Mouse (Mus musculus) mouse trophoblast stem cell (cell line): ENCODE measurements around the gene Tnrc6b.
"Not testable (repeated sequence)": the region's sequence is repeated elsewhere in the genome, so short reads cannot be mapped to it uniquely, and the experiment has no call there.

ENCODE experiments used
- in situ Hi-C, 2 experiments: fragments of 300-500 bp; cut with MseI, MboI; formaldehyde crosslinking; loops; 2 replicates in 1 of 2; 3 replicates in 1 of 2; pipeline ENCODE4 v1.15.1; 2025

Gene Tnrc6b

DNA sequence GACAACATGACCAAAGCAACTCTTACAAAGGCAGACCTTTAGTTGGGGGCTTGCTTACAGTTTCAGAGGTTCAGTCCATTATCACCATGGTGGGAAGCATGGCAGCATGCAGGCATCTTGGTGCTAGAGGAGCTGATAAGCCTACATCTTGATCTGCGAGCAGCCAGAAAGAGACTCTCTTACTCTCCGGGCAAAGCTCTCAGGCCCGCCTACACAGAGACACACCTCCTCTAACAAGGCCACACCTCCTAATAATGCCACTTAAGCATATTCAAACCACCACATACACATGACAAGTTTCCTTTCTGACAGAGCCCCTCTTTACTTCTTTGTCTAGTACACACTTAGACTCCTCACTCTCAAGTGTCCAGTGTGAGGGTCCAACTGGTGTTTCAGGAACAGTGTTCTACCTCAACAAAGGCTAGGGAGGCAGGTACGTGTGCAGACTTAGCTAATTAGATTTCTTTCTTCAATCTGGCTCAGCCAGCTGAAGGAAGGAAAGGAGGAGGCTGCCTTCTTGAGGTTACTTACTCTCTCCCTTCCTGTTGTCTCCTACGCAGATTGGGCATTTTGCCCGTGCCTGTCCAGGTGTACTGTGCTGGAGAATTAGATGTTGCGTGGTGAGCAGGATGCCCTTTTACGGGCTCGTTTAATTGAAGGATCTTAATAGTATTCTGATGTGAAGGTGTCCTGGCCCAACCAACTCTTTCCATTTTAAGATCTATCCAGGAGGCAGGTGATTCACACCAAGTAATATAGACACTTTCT is 128.7 kb downstream of the Tnrc6b start:
- in situ Hi-C loops, result no loop called here

DNA sequence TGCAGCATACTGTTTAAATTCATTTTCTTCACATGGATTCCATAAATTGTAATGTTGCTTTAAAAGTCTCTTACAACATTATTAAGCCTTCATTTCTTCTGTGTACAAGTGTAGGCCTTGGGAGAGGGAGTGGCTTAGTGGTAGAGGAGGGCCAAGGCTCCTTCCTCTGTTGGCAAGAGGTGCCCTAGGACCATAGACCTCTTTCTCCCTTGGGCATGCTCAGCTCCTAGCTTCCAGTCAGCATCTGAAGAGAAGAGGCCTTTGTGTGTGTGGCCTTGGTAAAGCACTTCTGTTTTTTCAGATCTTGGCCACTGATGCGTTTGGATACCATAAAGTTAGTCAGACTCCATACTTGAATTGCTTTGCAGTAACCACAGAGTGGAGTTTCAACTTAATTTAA is 133.1 kb downstream of the Tnrc6b start:
- in situ Hi-C loops, result no loop called here

DNA sequence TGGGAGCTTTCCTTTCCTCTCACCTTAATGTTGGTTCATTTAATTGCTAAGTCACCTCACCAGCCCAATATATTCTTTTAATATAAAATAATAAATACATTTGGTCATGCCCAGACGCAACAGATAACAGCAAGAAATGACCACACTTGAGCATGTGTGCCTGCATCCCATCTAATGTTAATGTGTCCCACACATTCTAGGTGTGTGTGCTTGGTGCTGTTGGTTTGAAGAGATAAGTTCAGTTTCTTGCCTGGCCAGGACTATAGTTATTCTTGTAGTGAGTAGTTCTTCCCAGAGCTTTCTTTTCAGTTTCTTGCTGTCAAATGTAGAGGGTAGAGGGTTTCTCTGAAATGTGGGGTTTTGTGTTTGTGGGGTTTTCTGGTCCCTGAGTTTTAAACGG is 133.8 kb downstream of the Tnrc6b start:
- in situ Hi-C loops, result no loop called here

DNA sequence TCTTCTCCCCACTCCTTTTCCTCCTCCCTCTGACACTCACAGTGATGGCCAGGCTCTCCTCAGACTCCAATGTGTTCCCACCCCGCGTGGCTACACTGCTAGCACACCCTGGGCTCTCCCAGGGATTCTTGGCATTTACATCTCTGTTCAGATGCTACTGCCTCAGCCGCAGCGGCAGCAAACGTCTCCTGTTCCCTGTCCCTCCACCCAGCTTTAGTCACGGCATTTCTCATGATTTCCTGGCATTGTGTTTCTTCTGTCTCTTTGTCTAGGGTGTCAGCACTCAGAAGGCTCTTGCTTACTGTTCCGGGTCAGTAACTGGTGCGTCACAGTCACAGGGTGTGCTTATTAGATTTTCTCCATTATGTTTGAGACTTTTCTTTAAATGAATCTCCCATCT is 138.9 kb downstream of the Tnrc6b start:
- in situ Hi-C loops, result no loop called here

DNA sequence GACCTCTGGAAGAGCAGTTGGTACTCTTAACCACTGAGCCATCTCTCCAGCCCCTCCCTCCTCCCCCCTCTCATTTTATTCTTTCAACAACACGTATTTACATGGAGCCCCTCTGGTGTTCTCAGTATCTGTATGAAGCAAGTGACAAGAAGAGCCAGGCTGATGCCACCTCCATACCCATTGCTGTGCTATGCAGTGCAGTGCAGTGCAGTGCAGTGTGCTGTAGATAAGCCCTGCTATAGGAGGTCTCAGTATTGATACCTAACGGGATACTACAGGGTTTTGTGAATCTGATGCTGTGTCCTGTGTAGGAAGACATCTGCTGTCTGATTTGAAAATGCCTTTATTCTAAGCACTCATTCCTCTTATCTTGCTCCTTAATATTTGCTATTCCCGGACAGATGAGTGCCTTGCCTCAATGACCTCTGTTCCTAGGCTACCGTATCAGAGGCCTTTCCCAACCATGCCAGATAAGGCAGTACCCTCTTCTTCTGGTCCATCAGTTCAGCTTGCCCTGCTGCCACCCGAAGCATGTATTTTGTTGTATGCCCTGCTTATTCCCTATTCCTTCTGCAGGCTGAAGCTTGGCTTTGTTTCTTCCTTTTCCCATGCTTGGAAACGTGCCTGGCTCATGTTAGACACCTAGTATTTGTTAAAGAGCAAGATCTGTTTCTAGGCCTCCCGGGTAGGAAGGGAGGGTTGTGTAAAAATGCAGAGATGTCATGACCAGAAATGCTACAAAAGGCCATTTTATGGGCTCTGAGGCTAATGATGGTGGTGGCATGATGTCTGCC is 139.8 kb downstream of the Tnrc6b start:
- in situ Hi-C loops, result no loop called here

DNA sequence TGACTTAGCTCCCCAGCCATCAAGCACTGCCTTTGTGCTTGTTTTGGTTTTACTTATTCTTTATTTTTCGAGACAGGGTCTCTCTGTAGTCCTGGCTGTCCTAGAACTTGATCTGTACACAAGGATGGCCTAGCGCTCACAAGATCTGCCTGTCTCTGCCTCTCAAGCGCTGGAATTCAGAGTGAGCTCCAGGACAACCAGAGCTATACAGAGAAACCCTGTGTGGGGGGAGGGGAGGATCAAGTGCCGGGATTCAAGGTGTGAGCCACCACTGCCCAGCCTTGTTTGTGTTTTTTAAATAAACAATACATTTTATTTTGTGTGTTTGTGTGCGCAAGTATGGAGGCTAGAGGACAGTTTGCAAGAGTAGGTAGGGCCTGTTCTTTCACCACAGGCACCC is 141.0 kb downstream of the Tnrc6b start:
- in situ Hi-C loops, result no loop called here

DNA sequence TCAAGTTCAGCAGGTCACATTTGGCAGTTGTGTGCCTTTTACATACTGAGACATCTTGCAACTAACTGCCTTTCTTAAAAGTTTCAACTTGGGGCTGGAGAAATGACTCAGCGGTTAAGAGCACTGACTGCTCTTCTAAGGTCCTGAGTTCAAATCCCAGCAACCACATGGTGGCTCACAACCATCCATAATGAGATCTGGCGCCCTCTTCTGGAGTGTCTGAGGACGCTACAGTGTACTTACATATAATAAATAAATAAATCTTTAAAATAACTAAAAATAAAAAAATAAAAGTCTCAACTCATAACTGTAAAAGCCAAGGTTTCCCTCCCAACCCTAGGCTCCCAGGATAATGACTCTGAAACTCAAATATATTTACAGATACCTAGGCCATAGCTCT is 141.4 kb downstream of the Tnrc6b start:
- in situ Hi-C loops, result not testable (repeated sequence)

DNA sequence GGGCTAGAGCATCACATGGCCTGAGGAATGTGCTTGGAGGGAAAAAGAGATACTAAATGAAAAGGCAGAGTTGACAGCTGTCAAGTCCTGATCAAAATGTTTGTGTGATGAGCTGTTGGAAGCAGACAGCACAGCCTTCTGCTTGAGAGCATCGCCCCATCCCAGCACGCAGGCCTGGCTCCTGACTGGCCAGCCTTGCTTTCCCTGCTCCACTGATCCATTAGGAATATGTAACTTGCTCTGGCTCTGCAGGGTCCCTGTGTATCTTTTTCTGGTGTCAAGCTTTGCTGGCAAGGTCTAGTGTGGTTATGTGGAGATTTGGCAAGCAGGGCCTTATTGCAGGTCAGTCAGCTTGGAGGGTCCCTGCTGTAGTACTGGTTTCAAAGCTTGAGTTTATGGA is 148.3 kb downstream of the Tnrc6b start:
- in situ Hi-C loops, result no loop called here

DNA sequence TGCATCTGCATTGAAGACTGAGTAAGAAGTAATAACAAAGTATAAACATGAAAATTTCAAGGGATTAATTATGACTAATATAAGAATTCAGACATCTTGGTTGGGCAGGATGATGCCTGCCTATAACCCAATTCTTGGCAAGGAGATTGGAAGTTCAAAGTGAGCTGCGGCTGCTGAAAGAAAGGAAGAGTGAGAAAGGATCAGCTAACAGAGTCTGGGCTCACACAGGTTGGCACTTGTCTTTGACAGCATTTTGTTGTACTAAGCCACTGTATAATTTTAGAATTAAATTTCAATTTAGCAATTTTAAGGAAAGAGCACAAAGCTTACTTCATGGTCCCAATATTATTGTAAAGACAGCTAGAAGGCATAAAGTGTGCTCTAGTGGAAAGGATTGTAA is 150.2 kb downstream of the Tnrc6b start:
- in situ Hi-C loops, result no loop called here

DNA sequence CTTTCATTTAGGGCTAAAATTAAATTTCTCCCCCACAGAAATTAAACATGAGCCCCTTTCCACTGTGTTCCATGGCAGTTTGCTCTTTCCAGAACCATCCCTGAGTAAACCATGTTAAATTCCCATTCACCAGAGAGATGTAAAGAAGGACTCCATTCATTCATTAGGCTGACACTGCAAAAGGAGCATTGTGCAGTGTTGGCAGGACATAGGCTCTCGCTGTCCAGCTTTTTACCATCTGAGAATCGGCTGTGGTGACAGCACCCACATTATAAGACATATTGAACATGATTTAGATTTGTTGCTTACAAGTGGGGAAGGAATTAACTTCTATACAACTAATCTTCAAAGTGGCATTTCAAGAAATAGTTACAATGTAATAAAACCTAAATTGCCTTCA is 150.9 kb downstream of the Tnrc6b start:
- in situ Hi-C loops, result no loop called here

DNA sequence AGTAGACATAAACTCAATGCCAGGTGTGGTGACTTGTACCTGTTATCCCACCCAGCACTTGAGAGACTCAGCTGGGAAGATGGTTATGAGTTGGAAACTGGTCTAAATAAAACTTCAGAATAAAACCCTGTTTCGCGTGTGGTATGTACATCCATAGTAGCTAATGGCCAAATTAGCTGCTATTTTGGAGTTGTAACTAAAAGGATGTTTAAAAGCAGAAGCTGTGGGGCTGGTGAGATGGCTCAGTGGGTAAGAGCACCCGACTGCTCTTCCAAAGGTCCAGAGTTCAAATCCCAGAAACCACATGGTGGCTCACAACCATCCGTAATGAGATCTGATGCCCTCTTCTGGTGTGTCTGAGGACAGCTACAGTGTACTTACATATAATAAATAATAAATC is 157.5 kb downstream of the Tnrc6b start:
- in situ Hi-C loops, result not testable (repeated sequence)

DNA sequence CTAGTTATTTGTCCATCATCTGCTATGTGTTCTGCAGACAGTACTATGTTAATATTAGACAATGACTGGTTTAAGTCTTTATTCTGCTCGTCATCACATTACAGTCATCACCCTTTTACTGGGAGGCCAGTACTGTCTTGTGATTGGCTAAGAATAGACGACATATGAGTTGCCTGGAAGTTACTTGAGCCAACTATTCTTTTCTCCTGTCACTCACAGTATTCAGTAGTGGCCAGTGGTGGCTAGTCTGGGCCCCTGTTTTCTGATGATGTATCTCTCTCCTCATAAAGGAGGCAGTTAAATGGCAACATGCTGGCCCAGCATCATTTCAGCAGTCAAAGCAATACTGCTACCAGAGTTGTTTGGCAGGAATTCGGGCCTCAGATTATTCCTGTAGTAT is 163.6 kb downstream of the Tnrc6b start:
- in situ Hi-C loops, result no loop called here

DNA sequence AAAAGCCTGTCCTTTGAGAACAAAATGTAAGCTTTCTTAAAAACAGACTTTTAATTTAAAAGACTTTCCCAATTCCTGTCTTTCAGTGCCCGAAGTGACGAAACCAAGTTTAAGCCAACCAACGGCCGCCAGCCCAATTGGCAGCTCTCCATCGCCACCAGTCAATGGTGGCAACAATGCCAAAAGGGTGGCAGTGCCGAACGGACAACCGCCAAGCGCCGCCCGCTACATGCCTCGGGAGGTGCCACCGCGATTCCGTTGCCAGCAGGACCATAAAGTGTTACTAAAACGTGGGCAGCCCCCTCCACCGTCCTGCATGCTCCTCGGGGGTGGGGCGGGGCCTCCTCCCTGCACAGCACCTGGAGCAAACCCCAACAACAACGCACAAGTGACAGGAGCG is 165.1 kb downstream of the Tnrc6b start:
- in situ Hi-C loops, result no loop called here

DNA sequence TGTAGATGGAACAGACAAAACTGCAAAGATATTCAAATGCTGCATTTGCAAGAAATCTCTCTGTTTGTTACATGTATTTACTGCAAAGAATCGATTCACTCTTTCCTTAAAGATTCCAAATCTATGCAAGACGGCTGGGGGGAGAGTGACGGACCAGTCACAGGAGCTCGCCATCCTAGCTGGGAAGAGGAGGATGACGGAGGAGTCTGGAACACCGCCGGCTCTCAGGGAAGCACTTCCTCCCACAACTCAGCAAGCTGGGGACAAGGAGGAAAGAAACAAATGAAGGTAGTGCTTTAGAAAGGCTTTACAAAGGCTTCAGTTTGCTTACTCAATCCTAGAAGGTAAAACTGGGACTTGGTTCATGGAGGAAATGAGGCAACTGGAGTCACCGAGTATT is 173.0 kb downstream of the Tnrc6b start:
- in situ Hi-C loops, result no loop called here

DNA sequence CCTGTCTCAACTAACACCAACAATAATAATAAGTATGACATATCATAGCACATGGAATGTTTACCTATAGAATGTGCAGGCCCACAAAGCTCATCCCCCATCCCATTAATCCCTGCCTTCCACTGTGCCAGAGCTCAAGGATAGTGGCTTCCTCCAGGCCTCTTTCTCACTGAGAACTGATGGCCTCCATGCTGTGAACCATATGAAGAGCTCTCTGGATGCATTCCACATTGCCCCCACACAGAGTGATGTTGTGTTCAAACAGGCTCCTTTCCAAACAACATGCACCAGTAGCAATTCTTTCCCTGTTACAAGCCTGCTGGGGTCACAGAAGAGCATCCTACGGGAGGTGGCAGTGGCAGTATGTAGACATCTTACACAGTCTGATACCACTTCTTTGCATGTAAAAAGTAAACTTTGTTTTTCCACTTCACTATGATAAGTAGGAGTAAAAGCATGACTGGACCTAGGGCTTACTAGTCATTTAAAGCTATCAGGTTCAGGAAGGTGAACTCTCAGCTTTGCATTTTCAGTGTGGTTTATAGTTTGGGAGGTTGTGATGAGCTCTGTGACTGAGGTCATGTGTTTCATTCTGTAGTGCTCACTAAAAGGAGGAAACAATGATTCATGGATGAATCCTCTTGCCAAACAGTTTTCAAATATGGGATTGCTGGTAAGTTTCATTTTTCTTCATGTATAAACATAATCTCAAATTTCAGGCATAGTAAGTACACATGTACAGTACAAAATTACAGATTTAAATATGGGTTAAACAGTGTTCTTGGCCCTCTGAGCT is 175.4 kb downstream of the Tnrc6b start:
- in situ Hi-C loops, result no loop called here

DNA sequence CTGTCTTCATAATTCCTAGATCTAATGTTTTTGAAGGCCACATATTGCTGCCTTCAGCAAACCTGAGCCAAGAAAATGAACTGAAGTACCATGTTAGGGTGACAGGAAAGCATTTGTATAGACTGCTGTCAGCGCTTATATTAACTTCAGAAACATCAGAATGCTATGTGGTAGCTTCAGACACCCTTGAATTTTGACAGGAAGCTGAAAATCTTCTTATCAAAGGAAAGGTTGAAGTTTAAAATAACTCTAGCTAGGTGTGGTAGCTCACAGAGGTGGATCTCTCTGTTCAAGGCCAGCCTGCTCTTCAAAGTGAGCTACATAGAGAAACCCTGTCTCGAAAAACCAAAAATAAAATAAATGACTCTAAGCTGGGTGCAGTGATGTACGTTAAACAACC is 181.2 kb downstream of the Tnrc6b start:
- in situ Hi-C loops, result no loop called here

DNA sequence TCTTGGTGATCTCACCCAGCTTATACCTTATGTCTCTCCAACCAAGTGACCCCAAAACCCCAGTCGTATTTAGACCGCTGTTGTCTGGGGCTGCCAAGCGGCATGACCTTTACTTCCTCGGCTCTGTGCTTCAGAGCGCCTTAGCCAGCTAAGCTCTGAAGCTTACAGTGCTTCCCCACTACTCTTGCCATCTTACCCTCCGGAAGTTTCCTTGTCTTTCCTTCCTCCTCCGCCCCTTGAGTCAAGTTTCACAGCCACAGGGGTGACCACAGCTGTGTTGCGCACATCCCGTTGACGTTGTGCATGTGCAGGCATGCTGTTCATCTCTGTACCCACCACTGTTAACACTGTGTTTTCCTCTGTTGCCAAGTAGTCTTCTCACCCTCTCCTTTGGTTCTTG is 185.6 kb downstream of the Tnrc6b start:
- in situ Hi-C loops, result no loop called here

DNA sequence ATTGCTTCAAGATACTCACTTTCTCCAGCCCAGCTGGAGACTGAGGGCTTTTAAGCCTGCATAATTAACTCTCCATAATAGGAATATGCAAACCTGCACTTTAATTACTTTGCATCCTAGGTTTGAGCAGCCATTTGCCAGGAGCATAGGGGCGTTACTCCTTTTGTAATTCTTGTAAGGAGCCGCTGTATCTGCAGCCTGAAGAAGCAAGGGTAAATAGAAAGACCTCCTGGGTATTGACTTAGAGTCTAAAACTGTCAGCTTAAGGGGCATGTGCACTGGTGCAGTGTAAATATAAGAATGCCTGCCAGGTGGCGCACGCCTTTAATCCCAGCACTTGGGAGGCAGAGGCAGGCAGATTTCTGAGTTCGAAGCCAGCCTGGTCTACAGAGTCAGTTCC is 186.8 kb downstream of the Tnrc6b start:
- in situ Hi-C loops, result no loop called here

DNA sequence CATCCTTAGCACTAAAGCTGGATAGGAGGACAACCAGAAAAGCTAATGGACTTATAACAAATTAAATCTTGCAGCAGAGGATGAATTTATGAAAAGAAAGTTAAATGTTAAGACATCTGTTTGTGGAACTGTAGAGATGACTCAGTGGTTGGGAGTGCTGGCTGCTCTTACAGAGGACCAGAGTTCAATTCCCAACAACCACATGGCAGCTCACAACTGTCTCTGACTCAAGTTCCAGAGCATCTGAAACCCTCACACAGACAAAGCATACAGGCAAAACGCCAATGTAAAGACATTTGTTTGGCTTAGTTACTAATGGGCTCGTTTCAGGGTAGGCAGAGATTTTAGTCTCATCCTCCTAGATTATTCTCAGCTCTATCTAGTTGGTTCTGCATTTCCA is 188.7 kb downstream of the Tnrc6b start:
- in situ Hi-C loops, result no loop called here

DNA sequence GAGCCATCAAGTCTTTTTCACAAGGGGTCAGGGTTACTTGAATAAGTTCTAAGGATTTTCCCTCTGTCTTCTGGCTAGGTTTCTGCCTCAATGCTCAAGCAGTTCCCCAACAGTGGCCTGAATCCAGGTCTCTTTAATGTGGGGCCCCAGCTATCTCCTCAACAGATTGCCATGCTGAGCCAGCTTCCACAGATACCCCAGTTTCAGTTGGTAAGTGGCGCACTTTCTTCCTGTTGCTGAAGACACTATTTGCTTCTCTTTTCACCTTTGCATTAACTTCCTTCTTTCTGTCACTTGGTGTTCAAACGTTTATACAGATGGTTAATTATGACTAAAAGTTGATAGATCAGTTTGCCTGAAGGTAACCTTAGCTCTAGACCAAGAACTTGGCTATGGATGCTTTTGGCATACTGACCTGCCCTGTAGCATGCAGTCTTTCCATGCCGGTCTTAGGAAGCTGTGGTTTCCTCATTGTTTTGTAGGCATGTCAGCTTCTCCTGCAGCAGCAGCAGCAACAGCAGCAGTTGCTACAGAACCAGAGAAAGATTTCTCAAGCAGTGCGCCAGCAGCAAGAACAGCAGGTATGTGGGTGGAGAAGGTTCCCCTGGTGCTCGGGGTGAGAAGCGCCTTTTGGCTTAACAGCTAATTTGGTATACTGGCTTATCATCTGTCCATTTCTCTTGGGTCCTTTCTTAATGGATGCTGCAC is 190.8 kb downstream of the Tnrc6b start:
- in situ Hi-C loops, result no loop called here

DNA sequence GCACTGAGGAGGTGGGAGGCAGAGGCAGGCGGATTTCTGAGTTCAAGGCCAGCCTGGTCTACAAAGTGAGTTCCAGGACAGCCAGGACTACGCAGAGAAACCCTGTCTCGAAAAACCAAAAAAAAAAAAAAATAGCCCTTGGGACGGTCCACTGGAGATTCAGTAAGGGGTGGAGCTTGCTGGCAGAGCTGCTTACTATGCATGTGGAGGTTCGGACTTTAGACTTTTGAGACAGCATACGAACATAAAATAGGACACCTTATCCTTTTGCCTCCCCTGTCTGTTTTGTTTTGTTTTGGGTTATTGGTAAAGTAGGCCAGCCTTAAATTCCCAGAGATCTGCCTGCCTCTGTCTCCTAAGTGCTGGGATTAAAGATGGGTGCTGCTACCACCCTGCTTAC is 193.7 kb downstream of the Tnrc6b start:
- in situ Hi-C loops, result not testable (repeated sequence)

DNA sequence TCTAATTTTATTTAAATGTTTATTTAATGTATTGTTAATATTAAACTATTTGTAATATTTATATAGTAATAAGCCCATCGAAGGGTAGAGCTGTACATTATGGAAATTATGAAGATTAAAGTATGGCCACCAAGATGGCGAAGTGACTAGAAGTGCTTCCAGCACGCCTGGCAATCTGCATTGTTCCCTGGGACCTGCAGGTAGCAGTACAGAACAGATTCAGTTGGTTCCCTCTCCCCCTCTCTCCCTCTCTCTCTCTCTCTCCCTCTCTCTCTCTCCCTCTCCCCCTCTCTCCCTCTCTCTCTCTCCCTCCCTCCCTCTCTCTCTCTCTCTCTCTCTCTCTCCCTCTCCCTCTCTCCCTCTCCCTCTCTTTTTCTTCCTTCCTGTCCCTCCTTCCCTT is 199.1 kb downstream of the Tnrc6b start:
- in situ Hi-C loops, result no loop called here
